Mouse (Mus musculus) testis, adult 10 weeks (tissue): ENCODE data around the gene Fam184b. TPM values are rescaled to one million over a fixed set of nuclear protein-coding genes. Genes with fewer than 3 reads are reported as not detected.

Experiments used
- polyA plus RNA-seq: library from polyadenylated mRNA; stranded (reverse); fragments of 350-450 nt; fragmentation: Illumina TruSeq; extraction: RNeasy Lipid Tissue Mini Kit (QIAGEN cat#74804); gene quantifications from one replicate; pipeline ENCODE4 v1.2.3, GENCODE M21; 2014; ENCODE audit warnings: low read depth, low replicate concordance

Fam184b gene
- polyA plus RNA-seq: 0.66 TPM

GRCm38 (mm10) chr5:45638806-45639714 is at the start of gene Fam184b:
Fam184b (minus strand) TSS chr5:45639614.

GRCm38 (mm10) chr5:45669598-45670279 is 30.3 kb upstream of the Fam184b start, which contains the start of gene Ncapg:
Ncapg (plus strand) TSS chr5:45669919.

GRCm38 (mm10) chr5:45519960-45520808 is 119.2 kb downstream of the Fam184b start, which contains the start of gene Med28:
Med28 (plus strand) TSS chr5:45520229.

GRCm38 (mm10) chr5:45493191-45494092 is 146.0 kb downstream of the Fam184b start, which contains the start of gene Lap3:
Lap3 (plus strand) TSS chr5:45493374.

Other genes starting within 250 kb of the Fam184b start
- 27.4 TPM for gene Qdpr, start 189.4 kb downstream of the Fam184b start, polyA plus RNA-seq
- not detected for gene Clrn2, start 185.9 kb downstream of the Fam184b start, polyA plus RNA-seq
- 44.9 TPM for gene Lap3, start 146.2 kb downstream of the Fam184b start, polyA plus RNA-seq
- gene Med28, start 119.4 kb downstream of the Fam184b start, polyA plus RNA-seq: 122 TPM
- gene Ncapg, start 30.3 kb upstream of the Fam184b start, polyA plus RNA-seq: 101 TPM
- 70.2 TPM for gene Lcorl, start 218.0 kb upstream of the Fam184b start, polyA plus RNA-seq